Mouse (Mus musculus): ENCODE measurements at regions not wholly inside any gene's neighbourhood (a gene's known extent, or its start where the extent isn't known, plus 50 kb on each side); places are given as distances from the start of the nearest gene placed in this dataset.

DNA sequence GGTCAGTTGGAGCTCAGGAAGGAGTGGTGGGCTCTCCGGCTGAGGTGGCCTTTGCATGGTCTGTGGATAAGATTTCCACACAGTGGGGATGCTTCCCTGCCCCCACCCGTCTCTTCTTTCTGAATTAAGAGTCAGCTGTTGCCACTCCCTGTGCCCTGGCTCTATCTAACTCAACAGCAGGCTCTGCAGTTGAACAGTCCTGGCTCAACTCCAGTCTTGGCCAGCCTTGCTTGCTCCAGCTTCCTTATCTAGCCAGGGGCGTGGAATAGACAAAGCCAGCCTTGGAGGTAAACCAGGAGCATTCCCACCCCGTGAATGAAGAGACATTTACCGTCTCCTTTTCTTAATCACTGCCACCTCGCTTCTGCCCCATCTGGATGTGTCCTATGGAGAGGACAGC is 89.7 kb downstream of the Mn1 start:
- DNase-seq (ENCODE audit: low spot score in 2 of 2) = peak in 1 of 2 experiments; percentile 72

GRCm38 (mm10) chr5:111507332-111507731 is 90.2 kb downstream of the Mn1 start:
- no peak for DNase-seq (ENCODE audit: low spot score in 2 of 2)

- DNase-seq (ENCODE audit: low spot score in 2 of 2) = peak; percentile 53 to 85
Observed at GRCm38 (mm10) chr5:111509014-111509561, 91.9 kb downstream of the Mn1 start.

DNA sequence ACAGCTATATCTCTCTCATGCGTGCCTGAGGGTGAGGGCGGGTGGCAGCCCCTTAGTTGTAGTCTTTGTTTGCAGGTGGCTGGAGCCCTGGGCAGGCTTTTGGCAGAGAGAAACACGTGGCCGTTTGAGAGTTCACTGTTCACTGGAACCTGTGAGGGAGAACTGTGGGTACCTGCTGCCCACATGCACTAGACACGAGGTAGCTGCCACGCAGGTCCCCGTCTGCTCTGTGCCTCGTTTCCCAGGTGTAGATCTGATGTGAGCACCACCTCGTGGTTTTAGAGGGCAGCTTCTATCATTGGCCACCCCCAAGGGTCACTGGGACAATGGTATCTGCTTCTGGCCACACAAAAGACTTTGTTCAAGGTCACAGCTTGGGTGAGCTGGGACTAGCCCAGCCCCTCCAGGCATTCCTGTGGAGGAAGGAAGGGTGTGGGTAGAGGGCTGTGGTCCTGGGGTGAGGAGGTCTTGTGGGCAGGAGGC is 92.5 kb downstream of the Mn1 start:
- DNase-seq (ENCODE audit: low spot score in 2 of 2) = peak; percentile 36 to 59

DNA sequence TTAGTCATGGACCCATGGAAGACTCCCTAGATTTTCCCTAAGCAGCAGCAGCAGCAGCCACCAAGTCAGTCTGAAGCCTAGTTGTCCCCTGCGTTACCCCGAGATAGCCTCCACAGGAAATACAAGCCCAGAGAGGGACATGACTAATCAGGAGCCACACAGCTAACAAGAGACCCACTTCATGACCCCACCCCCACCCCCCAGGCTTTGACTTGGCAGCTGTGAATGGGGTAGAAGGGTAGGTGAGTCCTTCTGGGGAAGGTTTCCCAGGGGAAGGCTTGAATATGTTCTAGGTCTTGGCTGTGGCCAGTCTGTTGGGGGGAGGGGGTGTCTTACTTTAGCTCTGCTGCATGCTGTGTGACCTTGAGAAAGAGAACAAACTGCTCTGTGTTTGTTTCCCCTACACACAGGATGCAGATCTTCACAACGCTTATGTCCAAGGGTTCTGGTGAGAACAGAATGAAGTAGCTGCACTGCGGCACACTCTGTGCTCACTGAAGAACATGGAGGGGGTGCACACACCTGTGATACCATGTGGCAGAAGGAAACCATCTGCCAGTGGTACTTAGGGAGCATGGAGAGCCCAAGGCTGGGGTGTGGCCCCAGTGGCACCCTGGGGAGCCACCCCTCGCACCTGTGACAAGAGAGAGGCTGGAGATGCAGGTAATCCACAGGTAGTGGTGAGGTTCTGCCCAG is 93.2 kb downstream of the Mn1 start:
- no peak for DNase-seq (ENCODE audit: low spot score in 2 of 2)

DNA sequence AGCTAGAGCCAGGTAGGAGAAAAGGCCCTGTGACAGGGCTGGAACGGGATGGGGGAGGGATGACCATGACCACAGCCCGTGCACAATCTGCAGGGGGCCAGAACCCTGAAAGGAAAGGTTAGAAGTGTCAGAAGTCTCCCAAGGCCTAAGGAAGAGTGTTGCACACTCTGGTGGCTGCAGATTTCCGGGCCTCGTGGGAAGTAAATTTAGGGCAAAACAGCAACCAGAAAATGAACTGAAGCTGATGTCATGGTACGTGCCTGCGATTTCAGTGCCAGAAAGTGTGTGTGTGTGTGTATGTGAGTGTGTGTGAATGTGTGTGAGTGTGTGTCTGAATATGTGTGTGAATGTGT is 93.7 kb downstream of the Mn1 start:
- DNase-seq (ENCODE audit: low spot score in 2 of 2) = no peak

GRCm38 (mm10) chr5:111511982-111512381 is 94.8 kb downstream of the Mn1 start:
- no peak for DNase-seq (ENCODE audit: low spot score in 2 of 2)

DNA sequence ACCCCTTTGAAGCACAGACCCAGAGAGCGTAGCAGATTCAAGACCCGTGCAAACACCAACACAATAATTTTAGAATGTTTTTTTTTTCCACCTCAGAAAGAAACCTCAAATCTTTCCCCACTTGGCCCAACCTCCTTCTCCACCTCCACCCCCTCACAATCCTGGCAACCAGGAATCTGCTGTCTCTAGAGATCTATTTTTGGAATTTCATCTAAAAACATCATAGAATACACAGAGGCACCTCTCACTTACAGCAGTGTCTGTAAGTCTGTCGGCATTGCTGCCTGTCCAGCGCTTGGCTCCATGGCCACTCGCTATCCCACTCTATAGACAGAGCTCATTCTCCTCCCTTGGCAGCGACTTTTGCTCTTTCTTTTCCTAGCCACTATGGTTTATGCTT is 96.8 kb downstream of the Mn1 start:
- no peak for DNase-seq (ENCODE audit: low spot score in 2 of 2)

- DNase-seq (ENCODE audit: low spot score in 2 of 2) = no peak
Observed at GRCm38 (mm10) chr5:111519059-111519458, 101.9 kb downstream of the Mn1 start.

GRCm38 (mm10) chr5:111519500-111520041 is 102.4 kb downstream of the Mn1 start:
- DNase-seq (ENCODE audit: low spot score in 2 of 2) = peak in 1 of 2 experiments; percentile 65

- DNase-seq (ENCODE audit: low spot score in 2 of 2) = no peak
Observed at GRCm38 (mm10) chr5:111521866-111522265, 104.7 kb downstream of the Mn1 start.

GRCm38 (mm10) chr5:111522586-111522985 is 105.4 kb downstream of the Mn1 start:
- no peak for DNase-seq (ENCODE audit: low spot score in 2 of 2)

- no peak for DNase-seq (ENCODE audit: low spot score in 2 of 2)
Observed at GRCm38 (mm10) chr5:111527741-111528140, 110.6 kb downstream of the Mn1 start.

DNA sequence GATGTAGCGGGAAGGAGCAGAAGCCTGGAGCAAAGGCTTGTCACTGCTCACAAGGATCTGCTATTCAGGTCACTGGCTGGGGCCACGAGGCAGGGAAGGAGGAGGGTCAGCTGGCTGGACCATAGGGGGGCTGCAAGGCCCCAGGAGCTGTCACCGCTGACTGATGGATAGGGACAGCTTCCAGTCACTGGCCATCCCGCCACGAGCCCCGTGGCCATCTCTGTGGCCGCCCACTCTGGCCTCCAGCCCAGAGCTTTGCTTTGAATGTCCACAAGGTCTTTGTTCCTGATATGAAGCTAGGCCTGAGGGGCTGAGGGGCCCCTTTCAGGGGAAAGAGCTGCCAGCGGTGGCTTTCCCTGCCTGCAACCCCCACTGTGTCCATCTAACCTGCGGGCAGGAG is 111.9 kb downstream of the Mn1 start:
- DNase-seq (ENCODE audit: low spot score in 2 of 2) = no peak

DNA sequence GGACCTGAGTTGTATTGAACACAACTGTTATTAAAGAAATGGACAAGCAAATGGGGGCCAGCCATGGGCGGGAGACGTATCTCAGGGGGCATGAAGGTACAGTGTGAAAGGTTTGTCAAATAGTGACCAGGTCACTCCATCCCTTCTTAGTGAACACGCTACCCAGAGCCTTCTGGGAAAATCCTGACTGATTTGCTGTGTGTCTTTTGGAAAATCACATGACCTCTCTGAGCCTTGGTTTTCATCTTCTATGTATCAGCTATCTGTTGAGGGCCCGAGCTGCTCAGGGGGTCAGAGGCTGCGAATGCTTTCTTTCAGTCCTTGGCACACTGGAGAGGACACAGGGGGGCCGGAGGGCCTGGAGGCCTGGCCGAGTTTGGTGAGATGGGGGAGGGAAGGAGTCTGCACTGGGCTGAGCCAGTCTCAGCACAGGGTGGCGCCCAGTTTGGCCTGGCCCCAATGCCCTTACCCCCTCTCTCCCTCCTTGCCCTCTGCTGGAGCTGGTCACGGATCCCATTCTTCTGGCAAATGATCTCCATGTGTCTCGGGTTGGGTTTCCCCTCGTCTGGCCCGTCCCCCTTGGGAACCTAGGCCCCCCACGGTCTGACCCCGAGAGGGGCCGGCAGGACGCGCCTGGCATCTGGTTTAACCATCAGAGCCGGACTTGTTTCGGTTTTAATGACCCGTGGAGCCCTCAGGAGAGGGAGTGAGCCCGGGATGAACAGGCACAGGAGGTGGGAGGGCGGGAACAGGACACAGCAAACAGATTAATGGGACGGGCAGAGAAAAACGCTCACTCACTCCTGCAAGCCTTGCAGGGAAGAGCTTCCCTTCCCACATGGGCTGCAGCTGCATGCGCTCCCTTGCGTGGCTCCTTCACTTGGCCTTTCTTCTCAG is 113.7 kb downstream of the Mn1 start:
- DNase-seq (ENCODE audit: low spot score in 2 of 2) = no peak

DNA sequence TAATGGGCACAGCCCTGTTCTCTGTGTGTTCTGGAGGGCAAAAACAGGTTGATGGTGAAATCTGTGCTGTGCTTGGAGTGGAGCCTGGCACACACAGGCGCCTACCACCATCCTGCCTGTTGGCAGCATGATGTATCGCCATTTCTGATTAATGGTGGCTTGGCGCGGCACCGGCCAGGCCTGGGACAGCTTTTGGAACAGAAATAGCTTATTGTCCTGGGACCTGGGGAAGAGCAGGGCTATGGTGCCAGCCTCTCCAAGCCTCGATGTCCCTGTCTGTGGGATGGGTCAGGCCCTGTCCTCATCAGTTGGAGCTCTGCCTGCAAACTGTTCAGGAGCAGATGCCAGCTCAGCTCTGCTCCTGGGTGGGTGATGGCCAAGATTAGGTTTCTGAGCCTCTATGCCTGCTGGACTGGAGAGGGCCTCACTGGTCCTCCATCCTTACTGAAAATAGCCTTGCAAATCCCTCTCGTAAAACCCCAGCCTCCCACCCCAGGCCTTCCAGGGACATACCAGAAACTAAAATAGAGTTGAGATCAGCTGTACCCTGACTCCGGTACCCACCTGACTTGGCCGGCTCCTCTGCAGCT is 115.4 kb downstream of the Mn1 start:
- no peak for DNase-seq (ENCODE audit: low spot score in 2 of 2)

- peak in 1 of 2 experiments; percentile 59 for DNase-seq (ENCODE audit: low spot score in 2 of 2)
Observed at GRCm38 (mm10) chr5:111535978-111536377, 118.8 kb downstream of the Mn1 start.

DNA sequence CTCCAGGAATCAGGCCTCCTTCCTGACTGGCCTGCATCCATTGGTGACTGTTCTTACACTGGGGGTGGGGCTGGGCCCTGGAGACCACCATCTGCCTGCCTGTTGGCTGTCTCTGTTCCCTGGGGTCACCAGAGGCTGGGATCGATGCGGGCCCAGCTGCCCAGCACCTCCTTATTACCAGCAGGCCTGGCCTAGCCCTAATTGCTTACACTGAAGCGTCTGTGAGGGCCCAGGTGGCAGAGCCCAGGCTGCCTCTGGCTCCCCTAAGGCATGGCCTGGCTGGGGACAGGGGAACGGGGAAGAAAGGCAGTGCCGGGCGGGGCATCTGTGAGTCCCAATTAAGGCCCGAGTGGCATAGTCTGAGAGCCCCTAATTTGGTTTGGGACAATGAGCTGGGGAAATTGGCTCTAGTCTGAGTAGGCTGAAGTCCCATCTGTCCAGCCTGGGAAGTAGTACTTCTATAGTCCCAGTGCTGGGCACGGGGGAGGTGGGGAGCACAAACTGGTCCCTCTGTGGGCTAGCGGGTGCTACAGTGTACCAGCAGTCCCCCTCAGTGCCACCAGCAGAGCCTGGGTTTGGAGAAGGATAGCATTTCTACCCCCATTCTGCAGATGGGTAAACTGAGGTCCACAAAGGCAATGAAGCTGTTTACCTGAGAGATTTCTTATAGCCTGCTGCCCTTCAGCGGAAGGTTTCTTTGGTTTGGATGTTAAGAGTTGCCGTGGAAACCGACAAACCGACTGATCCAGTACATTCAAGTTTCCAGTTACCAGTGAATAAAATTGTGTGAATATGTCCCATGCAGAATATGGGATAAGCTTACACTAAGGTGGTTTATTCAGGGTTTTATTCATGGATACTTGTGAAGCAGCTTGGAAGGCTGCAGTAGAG is 121.6 kb downstream of the Mn1 start:
- DNase-seq (ENCODE audit: low spot score in 2 of 2) = no peak

DNA sequence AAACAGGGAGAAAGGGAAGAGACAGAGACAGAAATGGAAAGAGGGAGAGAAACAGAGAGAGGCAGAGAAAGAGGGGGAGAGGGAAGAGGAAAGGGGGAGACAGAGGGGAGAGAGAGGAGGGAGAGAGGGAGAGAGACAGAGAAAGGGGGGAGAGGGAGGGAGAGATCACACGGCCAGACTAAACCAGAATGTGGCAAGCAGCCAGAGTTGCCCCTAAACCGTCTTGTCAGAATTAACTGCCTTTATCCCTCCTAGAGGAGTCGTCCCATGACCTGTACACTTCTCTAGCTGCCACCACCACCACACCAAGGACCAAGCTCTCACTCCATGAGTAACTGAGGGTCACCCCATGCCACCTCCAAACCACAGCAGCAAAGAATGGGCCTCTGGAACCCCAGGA is 123.3 kb downstream of the Mn1 start:
- no peak for DNase-seq (ENCODE audit: low spot score in 2 of 2)

DNA sequence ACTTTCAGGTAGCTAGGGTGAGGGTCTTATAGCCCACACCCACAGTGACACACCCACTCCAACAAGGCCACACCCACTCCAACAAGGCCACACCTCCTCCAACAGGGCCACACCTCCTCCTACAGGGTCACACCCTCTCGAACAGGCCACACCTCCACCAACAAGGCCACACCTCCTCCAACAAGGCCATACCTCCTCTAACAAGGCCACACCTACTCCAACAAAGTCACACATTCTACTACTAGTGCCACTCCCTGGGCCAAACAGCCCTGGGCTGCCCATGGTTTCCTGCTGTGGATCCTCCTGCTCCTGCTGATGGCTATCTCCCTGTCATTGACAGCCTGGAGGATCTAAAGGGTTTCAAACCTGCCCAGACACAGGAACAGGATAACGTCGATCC is 124.9 kb downstream of the Mn1 start:
- DNase-seq (ENCODE audit: low spot score in 2 of 2) = no peak
